Mouse (Mus musculus) thymus, adult 2 months (tissue): ENCODE results near the gene Tlcd1.

Experiments used
- CTCF ChIP-seq: fragments of 200-500 bp; IDR thresholded peaks from 2 replicates; pipeline ENCODE4 v1.5.1; 2012; ENCODE audit warnings: mild to moderate bottlenecking, control low read depth, low read length, moderate library complexity, borderline replicate concordance; ENCODE audit not compliant: control insufficient read depth, poor library complexity, insufficient read depth; ENCODE audit errors: extremely low read depth
- POLR2A ChIP-seq: fragments of 200-500 bp; IDR thresholded peaks from 2 replicates; pipeline ENCODE4 v1.6.1; 2012; ENCODE audit warnings: mild to moderate bottlenecking, low read length, control low read depth, moderate library complexity; ENCODE audit not compliant: control insufficient read depth, poor library complexity, insufficient read depth; ENCODE audit errors: extremely low read depth

GRCm38 (mm10) chr11:78159557-78159956, 17.0 kb upstream of the Tlcd1 start:
- TF ChIP-seq CTCF (0 out of 2 replicates have a peak, but pooled peaks have one; percentile 24), POLR2A (no peak)
